Mouse (Mus musculus) forelimb bud, embryonic 11.5 days (tissue): ENCODE results near the gene Agps.

Experiments used
- DNase-seq: peaks from one replicate; pipeline ENCODE4 v3.0.0-alpha.2; 2012; ENCODE audit warnings: low read depth, low spot score

The Agps gene

GRCm38 (mm10) chr2:75831881-75832633, at the start of gene Agps:
Agps (plus strand) TSS chr2:75832177.
- peak; percentile 85 for DNase-seq

DNA sequence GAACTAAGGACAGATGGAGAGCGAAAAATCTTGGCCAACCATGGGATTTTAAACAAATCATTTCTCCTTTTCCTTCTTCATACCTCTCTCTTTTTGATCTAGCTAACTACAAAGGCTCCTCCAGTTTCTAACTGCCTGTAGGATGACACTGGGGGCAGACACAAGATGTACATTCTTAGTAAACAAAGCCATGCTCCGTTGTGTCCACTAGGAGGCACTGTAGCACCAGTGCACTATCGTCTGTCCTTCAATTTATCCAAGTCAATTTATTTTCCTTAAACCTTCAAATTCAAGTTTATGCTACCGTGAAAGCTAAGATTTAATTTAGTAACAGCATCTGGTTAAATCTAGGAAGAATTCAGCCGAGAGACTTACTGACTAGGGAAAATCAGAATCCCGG, 45.9 kb upstream of the Agps start:
- peak; percentile 71 for DNase-seq

- no peak for DNase-seq
Measured at GRCm38 (mm10) chr2:75788511-75788910, 43.5 kb upstream of the Agps start.

DNA sequence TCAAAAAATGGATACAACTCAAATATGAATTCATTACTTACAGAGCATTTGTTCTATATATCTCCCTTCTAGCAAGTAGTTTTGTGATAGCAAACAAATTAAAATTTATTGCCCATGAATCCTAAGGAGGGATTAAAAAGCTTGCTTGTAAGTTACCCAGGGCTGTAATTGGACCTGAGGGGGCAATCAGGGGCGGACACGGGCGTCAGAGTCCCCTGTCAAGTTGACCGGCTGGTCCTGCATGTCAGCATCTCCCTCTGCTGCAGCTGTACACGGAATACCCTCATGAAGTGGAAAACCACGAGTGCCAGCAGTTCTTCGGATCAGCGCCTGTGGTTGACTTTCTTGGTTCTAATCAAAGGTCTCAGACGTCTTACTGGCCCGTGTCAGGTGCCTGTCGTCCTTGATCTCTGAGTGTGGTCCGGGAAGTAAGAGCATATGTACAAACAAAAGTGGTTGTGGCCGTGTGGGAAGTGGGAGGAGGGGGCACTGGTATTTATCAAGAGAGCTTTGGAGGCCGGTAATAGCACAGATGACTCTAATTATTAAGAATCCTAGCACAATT, 41.9 kb upstream of the Agps start:
- peak; percentile 59 for DNase-seq

GRCm38 (mm10) chr2:75791561-75792308, 40.2 kb upstream of the Agps start:
- DNase-seq = no peak

DNA sequence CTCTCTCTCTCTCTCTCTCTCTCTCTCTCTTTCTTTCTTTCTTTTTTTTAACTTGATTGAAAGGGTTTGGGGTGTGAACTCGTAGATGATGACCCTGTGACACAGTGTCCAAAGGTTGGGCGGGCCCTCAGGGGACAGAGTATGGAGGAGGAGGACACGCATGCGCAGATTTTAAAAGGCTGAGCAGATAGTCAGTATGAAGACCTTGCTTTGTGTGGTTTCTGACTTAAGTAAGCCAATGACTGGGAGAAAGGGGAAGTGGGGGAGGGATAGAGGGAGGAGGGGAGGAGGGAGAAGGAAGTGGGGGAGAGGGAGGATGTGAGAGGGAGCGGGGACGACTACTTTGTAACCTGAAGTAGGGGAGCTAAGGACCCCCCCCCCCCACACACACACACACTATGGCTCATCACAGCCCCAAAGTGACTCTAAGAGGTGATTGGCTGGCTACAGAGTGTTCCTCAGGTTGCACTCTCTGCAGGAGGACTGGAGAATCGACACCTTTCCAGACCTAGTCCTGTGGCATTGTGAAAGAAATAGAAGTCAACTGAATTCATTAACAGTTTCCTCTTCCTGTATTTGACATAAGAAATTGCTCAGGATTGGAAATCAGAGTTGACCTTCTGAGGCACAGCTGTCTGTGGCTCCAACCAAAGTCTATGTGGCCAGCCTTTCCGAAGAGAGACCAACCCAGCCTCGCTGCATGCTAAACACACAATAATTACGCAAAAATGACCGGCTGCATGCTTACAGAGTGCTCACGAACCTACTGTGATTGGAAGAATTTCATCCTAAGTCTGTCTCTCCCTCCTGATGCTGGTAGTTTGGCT, 39.4 kb upstream of the Agps start:
- no peak for DNase-seq

- DNase-seq = no peak
Measured at GRCm38 (mm10) chr2:75796181-75796580, 35.8 kb upstream of the Agps start.

- no peak for DNase-seq
Measured at GRCm38 (mm10) chr2:75798434-75798970, 33.5 kb upstream of the Agps start.

DNA sequence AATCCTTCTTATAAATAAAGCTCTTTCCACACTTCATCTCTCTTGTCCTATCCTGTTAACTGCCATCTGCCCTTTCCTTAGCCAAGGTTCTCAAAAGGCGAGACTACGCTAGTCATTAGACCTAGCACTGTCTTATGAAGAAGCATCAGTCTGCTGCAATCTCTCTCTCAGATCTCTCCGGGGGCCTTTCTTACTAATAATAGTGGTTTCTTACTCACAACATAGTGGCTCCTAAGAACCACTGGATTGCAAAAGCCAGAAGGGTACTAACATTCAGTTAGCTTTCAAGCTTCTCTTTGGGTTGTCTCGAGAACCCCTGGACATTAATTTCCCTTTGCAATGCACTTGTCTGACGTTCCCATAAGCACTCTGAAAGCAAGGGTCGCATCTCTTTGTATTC, 26.2 kb upstream of the Agps start:
- no peak for DNase-seq

GRCm38 (mm10) chr2:75806891-75807290, 25.1 kb upstream of the Agps start:
- no peak for DNase-seq

DNA sequence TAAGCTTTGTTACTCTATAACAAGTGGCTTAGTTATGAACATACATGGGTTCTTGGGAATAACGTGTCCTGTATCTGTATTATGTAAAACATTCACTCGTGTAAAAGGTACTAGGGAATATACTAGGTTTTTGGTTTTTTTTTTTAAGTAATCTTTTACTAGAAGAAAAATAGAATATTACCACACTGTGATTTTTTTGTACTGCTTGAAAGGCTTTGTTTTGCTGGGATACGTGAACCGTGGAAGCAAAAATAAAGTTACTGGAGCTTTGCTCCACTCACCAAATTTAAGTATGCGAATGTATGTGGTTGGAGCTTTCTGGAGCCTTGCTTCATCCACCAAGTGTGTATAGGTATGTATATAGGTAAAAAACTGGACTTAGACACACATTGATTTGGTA, 24.5 kb upstream of the Agps start:
- DNase-seq = no peak

GRCm38 (mm10) chr2:75814880-75815279, 17.1 kb upstream of the Agps start:
- DNase-seq = peak; percentile 40

DNA sequence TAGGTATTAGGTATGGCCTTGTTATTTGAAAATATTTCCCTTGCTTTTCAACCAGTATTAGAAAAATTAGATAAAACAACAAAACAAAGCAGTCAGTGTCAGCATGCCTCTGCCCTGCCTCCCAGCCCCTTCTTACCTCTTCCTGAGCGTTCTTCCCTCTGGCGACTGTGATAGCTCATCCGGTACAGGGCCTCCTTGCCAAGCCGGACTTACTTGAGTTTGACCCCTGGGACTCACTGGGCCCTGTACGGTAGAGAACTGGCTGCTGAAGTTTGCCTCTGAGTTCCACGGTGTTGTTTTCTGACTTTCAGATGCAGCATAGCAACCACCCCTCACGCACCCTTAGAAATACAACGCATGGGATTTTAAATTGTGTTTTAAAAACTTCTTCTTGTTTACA, 16.5 kb upstream of the Agps start:
- no peak for DNase-seq

DNA sequence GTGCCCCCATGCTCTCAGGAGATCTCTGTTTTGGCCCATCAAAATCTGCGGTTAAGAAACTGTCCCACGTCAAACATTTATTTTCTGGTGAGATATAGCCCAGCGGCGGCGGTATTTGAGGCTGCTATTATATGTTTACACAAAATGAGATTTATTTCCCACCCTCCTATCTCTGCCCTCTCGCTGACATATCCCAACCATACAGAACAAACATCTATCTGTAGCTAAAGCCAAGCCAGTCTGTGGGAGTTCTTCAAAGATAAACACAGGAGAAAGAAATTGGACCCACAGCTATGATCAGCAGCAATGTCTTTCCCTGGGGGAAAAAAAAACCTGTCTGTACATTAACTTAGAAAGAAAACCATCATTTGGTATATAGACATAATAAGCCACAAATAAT, 15.3 kb upstream of the Agps start:
- DNase-seq = no peak

GRCm38 (mm10) chr2:75818719-75819118, 13.3 kb upstream of the Agps start:
- no peak for DNase-seq

DNA sequence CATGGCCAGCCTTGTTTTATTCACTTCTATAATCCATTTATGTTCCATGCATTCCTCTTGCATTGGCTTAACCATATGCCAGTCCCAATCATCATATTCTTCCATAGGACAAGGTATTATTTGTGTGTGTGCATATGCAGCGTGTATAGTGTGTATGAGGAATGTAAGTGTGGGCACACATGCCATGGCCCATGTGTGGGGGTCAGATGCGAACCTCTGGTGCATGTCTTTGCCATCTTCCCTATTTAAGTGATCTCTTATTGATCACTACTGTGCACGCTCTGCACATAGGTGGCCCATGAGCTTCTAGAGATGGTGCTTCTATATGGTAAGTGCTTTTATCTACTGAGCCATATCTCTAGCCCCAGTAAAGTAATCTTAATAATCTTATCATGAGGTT, 12.2 kb upstream of the Agps start:
- DNase-seq = no peak

DNA sequence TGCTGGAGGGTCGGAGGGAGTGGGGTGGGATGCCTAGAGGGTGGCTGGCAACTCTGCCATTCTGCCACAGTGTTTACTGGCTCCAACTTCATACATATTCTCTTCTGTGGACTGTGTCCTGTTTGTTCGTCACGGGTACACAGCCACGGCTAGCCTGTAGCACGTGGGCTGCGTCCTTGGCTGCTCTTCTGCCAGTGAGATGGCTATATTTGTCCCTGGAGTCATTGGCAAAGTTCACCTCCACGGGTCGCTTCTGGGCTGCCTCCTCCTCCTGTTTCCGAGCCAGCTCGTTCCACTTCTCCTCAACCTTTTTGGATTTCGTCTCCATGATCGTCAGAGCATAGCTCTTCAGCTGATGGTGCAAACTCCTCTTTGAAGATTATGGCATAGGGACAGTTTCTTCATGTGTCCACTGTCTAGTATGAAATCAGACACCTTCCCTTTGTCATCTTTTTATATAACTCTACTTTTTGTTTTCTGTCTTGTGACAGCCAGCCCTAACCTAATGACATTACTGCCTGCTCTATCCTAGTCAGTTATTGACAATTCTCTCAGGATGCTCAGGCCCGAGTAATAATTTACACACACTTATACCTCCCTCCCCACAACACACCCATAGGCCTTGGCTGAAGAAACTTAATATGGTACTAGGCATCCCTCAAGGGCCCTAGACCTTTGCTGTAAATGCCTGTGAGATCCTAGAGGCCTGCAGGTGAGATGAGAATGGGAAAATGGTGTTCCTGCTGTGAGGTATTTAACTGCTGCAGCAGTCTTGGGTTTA, 9.8 kb upstream of the Agps start:
- DNase-seq = no peak

DNA sequence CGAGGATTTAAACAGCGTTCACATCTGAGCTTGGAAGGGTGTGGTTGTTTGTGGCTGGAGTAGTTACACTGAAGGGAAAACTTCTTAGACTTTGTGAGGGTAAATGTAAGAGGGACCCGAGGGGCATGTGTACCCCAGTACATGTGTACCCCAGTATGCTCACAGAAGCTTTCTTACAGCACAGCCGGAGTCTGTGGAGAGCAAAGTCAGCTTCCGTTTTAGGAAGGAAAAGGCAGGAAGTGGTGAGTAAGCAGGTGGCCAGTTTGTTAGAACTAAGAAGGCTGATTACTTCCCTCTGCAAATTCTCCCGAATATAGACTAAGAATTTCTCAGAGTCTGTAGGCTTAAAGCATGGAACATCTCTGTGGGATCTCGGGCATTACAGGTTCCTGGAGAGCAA, 8.2 kb upstream of the Agps start:
- no peak for DNase-seq

- DNase-seq = no peak
Measured at GRCm38 (mm10) chr2:75824144-75824543, 7.8 kb upstream of the Agps start.

- DNase-seq = no peak
Measured at GRCm38 (mm10) chr2:75824846-75825245, 7.1 kb upstream of the Agps start.

GRCm38 (mm10) chr2:75825603-75826002, 6.4 kb upstream of the Agps start:
- no peak for DNase-seq
